Mouse (Mus musculus) cerebral cortex, adult 2 months (tissue): ENCODE data around the gene Dppa3.

Source experiments
- WGBS: fragments of 180-500 bp; shearing (Covaris S2); methylation state at CpG from one replicate; pipeline ENCODE4 v1.1.7; 2018; 5-methylcytosine and 5-hydroxymethylcytosine counted together

Gene Dppa3

DNA sequence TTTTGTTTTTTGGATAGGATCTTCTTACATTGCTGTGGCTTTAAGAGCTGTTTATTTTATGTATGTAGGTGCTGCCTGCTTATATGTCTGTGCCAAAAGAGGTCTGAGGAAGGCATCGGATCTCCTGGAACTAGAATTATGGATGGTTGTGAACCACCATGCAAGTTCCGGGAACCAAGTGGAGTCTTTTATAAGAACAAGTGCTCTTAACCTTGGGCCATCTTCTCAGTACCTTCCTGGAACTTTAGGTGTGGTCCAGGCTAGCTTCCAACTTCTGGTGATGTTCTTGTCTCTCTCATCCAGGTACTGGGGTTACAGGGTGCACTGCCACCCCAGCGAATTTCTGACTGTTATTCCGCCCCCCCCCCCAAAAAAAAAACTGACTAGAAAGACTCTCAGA is 13.8 kb upstream of the Dppa3 start:
- 82% methylated on average over 4 of the region's 4 CpGs for WGBS

DNA sequence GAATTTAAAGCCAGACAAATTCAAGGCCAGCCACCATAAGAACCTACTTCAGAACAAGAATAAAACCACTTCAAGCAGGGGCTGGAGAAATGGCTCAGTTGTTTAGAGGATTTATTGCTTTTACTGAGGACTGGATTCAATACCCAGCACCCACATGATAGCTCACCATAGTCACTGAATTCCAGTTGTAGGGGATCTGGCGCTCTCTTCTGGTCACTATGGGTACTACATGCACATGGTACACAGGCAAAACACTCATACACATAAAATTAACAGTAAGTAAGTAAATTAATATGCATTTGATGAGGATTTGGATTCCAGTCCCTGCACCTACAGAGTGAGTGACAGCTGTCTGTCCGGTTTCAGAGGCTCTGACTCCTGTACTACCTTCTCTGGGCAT is 12.2 kb upstream of the Dppa3 start:
- 64% methylated on average over 2 of the region's 2 CpGs for WGBS

DNA sequence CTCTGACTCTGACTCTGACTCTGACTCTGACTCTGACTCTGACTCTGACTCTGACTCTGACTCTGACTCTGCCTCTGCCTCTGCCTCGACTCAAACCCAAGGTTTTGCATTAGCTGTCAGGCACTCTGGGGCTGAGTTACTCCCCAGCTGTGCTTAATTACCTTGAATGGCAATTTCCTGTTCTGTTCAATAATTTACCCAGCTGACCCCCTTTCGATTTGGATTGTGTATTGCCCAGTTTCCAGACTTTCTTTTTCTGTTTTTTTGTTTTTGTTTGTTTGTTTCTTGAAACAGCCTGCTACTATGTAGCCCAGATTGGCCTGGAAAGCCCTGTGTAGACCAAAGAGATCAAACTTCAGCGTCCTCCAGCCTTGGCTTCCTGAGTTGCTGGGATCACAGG is 10.2 kb upstream of the Dppa3 start:
- WGBS, result 61% methylated on average over 3 of the region's 3 CpGs

DNA sequence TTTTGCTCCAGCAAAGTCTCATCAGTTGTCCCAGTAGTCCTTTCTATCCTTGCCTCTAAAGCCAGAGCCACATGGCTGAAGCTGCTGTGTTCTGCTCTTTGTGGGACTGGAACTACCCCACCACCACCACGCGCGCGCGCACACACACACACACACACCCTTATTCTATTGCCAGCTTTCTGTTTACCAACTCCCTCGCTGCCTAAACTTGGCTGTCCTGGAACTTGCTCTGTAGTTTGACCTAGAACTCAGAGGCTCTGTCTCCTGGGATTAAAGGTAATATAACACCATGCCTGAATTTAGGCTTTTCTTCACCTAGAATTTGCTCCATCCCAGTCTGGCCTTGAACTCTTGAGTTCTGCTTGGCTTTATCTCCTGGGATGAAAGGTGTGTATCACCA is 5.1 kb upstream of the Dppa3 start:
- 95% methylated on average over 6 of the region's 6 CpGs for WGBS

DNA sequence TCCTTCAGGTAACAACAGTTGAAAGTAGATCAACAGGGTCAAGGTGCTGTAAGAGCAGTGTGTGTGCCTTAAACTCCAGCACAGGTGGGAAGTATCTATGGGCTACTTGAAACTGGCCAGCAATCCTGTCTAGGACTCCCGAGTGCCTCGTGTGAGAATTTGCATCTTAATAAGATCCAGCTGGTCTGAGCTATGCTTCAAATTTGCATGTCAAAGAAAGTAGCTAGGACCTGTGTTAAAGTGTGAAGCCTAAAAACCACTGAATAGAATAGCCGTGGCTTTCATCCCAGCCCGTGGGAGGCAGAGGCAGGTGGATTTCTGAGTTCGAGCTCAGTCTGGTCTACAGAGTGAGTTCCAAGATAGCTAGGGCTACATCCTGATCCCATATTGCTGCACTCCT is 1.7 kb upstream of the Dppa3 start:
- WGBS, result 43% methylated on average over 5 of the region's 5 CpGs

DNA sequence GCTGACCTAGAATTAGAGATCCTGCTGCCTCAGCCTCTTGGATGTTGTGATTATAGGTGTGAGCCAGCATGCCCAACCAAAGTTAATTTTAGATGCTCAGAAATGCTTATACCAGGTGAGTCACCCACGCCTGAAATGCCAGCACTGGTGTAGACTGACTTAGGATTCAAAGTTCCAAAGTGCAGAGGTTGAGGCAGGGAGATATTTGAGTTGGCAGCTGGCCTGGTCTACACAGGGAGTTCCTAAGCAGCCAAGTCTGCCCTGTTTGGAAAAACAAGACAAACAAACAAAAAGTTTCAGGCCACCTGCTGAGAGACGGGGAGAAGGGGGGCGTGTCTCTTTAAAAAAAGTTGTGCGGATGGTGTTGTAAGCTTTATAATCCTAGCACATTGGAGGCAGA is 1.1 kb upstream of the Dppa3 start:
- 71% methylated on average over 4 of the region's 4 CpGs for WGBS

- WGBS, result 51% methylated on average over 20 of the region's 20 CpGs
Measured at GRCm38 (mm10) chr6:122627469-122628108, 1.4 kb downstream of the Dppa3 start.

- WGBS, result 55% methylated on average over 9 of the region's 9 CpGs
Measured at GRCm38 (mm10) chr6:122633411-122633810, 7.2 kb downstream of the Dppa3 start.

GRCm38 (mm10) chr6:122635315-122635714 is 9.1 kb downstream of the Dppa3 start:
- WGBS, result 79% methylated on average over 7 of the region's 7 CpGs

- WGBS, result 78% methylated on average over 3 of the region's 3 CpGs
Measured at GRCm38 (mm10) chr6:122636666-122637065, 10.5 kb downstream of the Dppa3 start.

- WGBS, result 87% methylated on average over 4 of the region's 4 CpGs
Measured at GRCm38 (mm10) chr6:122637566-122637965, 11.4 kb downstream of the Dppa3 start.

- WGBS, result 96% methylated on average over 21 of the region's 21 CpGs
Measured at GRCm38 (mm10) chr6:122644196-122644595, 18.0 kb downstream of the Dppa3 start.

GRCm38 (mm10) chr6:122649903-122650302 is 23.7 kb downstream of the Dppa3 start:
- 86% methylated on average over 3 of the region's 3 CpGs for WGBS

- WGBS, result 73% methylated on average over 5 of the region's 5 CpGs
Measured at GRCm38 (mm10) chr6:122650398-122650980, 24.3 kb downstream of the Dppa3 start.

- WGBS, result 77% methylated on average over 6 of the region's 6 CpGs
Measured at GRCm38 (mm10) chr6:122654301-122654700, 28.1 kb downstream of the Dppa3 start.

DNA sequence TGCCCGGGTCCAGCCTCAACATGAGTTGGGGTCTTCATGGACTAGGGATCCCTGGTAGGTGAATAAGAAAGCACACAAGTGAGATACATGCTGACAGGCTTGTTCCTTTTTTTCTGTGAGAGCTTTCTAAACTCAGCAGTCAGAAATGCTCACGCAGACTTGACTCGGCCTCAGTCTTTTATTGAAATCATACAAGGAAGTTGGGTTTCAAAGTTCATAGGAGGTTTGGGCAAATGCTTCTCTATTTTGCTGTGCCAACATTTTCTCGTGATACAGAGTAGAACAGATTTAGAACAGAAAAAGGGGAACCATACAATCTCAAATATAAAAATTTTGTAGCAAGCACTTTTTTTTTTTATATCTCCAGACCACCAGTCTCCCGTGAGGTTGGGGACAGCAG is 31.4 kb downstream of the Dppa3 start:
- 76% methylated on average over 5 of the region's 5 CpGs for WGBS

DNA sequence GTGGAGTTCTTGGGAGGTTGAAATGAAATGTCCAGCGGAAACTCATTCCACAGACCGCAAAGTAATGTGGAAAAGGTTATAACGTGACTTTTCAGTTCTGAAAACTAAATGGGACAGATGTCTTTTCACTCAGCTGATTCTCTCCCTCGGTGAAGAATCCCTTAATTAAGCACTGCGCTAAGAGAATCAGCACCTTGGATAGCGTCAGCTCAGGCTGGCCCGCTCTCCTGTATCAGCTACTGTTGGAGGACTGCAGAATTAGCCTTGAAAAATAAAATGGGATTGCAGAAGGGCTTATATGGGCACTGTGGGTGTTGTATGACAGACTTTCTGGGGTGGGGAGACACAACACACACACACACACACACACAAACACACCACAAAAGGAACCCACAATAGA is 33.4 kb downstream of the Dppa3 start:
- WGBS, result 49% methylated on average over 7 of the region's 7 CpGs

GRCm38 (mm10) chr6:122660601-122661379 is 34.6 kb downstream of the Dppa3 start:
- WGBS, result 40% methylated on average over 8 of the region's 8 CpGs

- WGBS, result 63% methylated on average over 22 of the region's 22 CpGs
Measured at GRCm38 (mm10) chr6:122662551-122663264, 36.5 kb downstream of the Dppa3 start.

- 62% methylated on average over 14 of the region's 14 CpGs for WGBS
Measured at GRCm38 (mm10) chr6:122663596-122664206, 37.5 kb downstream of the Dppa3 start.

GRCm38 (mm10) chr6:122665866-122666265 is 39.7 kb downstream of the Dppa3 start:
- 63% methylated on average over 7 of the region's 7 CpGs for WGBS

DNA sequence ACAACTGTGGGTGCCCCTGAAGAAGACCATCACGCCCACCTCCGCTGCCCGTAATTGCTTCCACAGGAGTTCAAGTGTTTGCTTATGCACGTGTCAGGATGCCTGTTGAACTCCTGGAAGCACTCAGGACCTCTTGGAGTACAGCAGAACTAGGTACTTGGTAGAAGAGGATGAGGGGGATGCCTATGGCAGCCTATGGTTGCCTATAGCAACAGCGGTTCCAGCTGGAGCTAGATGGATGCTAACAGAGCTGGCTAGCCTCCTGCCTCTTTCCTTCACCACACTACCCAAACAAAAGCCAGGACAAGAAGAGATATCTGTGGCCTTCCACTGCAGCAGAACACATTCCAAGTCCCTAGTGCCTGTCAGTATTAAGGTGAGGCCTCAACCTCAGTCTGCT is 41.5 kb downstream of the Dppa3 start:
- WGBS, result 76% methylated on average over 5 of the region's 5 CpGs
